In the genomic region with DNA sequence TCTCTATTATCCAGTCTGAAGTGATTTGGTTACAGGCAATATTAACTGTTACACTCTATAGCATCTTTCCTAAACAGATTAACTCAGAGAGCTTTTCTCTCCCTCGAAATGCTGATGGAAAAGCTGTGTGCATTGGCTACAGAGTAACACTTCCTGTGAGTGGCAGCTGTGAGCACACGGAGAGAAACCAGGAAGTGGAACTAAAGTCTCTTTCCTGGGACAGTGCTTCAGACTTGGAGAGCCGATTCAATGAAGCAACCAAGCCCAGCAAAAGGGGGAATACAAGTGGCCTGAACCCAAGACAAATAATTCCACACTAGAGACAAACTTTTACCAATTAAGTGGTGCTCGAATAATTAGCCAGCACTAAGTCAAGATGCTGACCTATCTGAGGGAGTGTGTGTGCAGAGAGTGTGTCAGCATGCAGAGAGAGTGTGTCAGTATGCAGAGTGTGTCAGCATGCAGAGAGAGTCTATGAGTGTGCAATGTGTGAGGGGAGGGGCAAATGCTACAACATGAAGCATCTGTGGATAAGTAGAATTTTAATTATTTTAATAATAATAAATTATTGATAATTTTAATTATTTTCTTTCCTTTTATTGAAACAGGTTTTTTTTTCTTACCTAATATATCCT, we compare ENCODE assay signal across 8 mouse cellular contexts.
DNase-seq lines count a peak whose midpoint lies in the region; ATAC-seq lines count a peak whose summit lies in the region.

No protein-coding gene starts in this region.

- no peak for ATAC-seq in forebrain, embryonic 12.5 days (ENCODE audit: low FRiP score)

- peak overlapping the region; percentile 31; the same call in 1 of the 2 replicates for H3K27ac ChIP-seq in forebrain, embryonic 10.5 days
- no peak overlapping the region for H3K27ac ChIP-seq in forebrain, embryonic 12.5 days

- 60% methylated on average over 4 of the region's 4 CpGs for WGBS in forebrain, embryonic 10.5 days
- WGBS in forebrain, embryonic 12.5 days = 58% methylated on average over 4 of the region's 4 CpGs

- H3K9me3 ChIP-seq in forebrain, embryonic 10.5 days = 0 out of 2 replicates have a peak, but pooled peaks cover 4% of the 10 kb centered on the region
- no peaks in the 10 kb centered on the region for H3K9me3 ChIP-seq in forebrain, embryonic 12.5 days

- H3K27me3 ChIP-seq in forebrain, embryonic 10.5 days (ENCODE audit: poor library complexity, severe bottlenecking) = no peaks in the 10 kb centered on the region
- no peaks in the 10 kb centered on the region for H3K27me3 ChIP-seq in forebrain, embryonic 12.5 days

- H3K9ac ChIP-seq in forebrain, embryonic 12.5 days = no peak overlapping the region

- peaks cover 5% of the 10 kb centered on the region for H3K4me1 ChIP-seq in forebrain, embryonic 10.5 days
- peaks cover 9% of the 10 kb centered on the region; the same call in 1 of the 2 replicates for H3K4me1 ChIP-seq in forebrain, embryonic 12.5 days

- no peak for DNase-seq in forebrain, embryonic 10.5 days (ENCODE audit: extremely low spot score, low spot score)
- DNase-seq in thymus, postnatal 25 days = peak; percentile 36
- DNase-seq in thymus, postnatal 10 days (ENCODE audit: low spot score in 2 of 2) = no peak
- DNase-seq in induced T-regulatory cell, adult 2 months (ENCODE audit: low read depth) = peak; percentile 73
- peak; percentile 11 for DNase-seq in retina, embryonic 14.5 days (ENCODE audit: low spot score)
- no peak for DNase-seq in frontal cortex, postnatal 36 days (ENCODE audit: low spot score in 2 of 2)
- DNase-seq in cerebellum, adult 18-20 months = no peak

- H3K36me3 ChIP-seq in forebrain, embryonic 10.5 days (replicated peaks) = no peaks in the 10 kb centered on the region
- H3K36me3 ChIP-seq in forebrain, embryonic 12.5 days (replicated peaks) = no peaks in the 10 kb centered on the region

- H3K4me3 ChIP-seq in forebrain, embryonic 10.5 days = no peak overlapping the region
- no peak overlapping the region for H3K4me3 ChIP-seq in forebrain, embryonic 12.5 days (replicated peaks)

- no peak overlapping the region for H3K4me2 ChIP-seq in forebrain, embryonic 12.5 days

Comparison
In these comparisons a context has a peak if more than half of its experiments do, and no peak if none do; other contexts are left out.
1. DNase-seq: peak in thymus, postnatal 25 days (single experiment), induced T-regulatory cell, adult 2 months (single experiment) and retina, embryonic 14.5 days (single experiment); none in forebrain, embryonic 10.5 days (single experiment), thymus, postnatal 10 days (0 of 2), frontal cortex, postnatal 36 days (0 of 2) and cerebellum, adult 18-20 months (0 of 2).